Mouse (Mus musculus): ENCODE data around the gene Rhot2.

- TF ChIP-seq POLR2A (IDR thresholded peaks at IDR 0.05; ENCODE audit: extremely low read depth, insufficient read depth, low read length) (no peak), CTCF (IDR thresholded peaks at IDR 0.05; ENCODE audit: extremely low read depth, insufficient read depth, low read length) (no peak)
Measured at GRCm38 (mm10) chr17:25869498-25869897, 24.8 kb upstream of the Rhot2 start.
